Mouse (Mus musculus) liver, adult 2 months (tissue): Measurements from ENCODE around the gene Hfe.

Experiments used
- CTCF ChIP-seq: fragments of 200-500 bp; IDR thresholded peaks from 2 replicates; pipeline ENCODE4 v1.5.1; 2011; ENCODE audit warnings: low read depth, low read length, control low read depth
- POLR2A ChIP-seq: fragments of 200-500 bp; IDR thresholded peaks from 2 replicates; pipeline ENCODE4 v1.6.1; 2011; ENCODE audit warnings: low read length, control low read depth; ENCODE audit not compliant: insufficient read depth; ENCODE audit errors: extremely low read depth

DNA sequence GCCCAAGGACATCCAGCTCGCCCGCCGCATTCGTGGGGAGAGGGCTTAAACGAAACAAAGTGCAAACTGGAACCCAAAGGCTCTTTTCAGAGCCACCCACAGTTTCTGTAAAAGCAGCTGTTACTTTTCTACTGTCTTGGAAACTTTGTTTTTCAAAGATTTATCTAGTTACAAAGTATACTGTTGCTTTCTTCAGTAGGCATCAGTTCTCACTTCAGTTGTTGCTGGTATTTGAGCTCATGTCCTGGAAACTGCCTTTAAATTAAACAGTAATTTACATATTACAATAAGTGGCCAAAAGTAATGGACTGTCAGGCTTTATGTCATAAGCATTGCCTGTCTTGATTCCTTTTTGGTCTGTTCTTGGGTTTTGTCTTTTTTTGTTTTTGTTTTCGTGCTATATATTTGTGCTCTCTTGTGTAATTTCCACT lies 42.1 kb upstream of the Hfe start:
- TF ChIP-seq CTCF (no peak), POLR2A (no peak)
